Comparison of ENCODE assay signal across 8 mouse cellular contexts in the genomic region with DNA sequence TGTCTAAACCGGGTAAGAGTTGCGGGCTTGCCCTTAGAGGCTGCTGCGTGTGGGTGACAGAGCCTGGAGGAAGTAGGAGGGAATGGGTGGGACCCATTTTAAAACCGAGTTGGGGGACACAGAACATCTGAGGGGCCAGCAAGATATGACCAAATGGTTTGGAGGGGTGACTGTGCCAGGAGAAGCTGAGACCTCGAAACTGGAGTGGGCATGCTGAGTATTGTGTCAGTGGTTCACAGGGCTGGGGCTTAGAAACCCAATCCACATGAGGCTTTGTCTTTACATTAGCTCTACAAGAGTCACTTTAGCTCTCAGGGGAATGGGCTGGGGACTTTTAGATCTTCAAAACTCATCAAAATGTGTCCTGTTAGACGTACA. TPM values are rescaled to one million over a fixed set of nuclear protein-coding genes. Genes with fewer than 3 reads are reported as not detected.
DNase-seq lines count a peak whose midpoint lies in the region; ATAC-seq and TF ChIP-seq lines count a peak whose summit lies in the region.

No protein-coding gene starts in this region.

- no peak for TF ChIP-seq EP300 in lung, postnatal 0 days (IDR thresholded peaks at IDR 0.05)

- no peaks in the 10 kb centered on the region for H3K27me3 ChIP-seq in cerebellum, adult 2 months (ENCODE audit: control insufficient read depth, insufficient read depth, low read length)
- no peaks in the 10 kb centered on the region for H3K27me3 ChIP-seq in lung, postnatal 0 days (replicated peaks; ENCODE audit: insufficient read depth, low read length)
- peaks cover 3% of the 10 kb centered on the region; the same call in 1 of the 2 replicates for H3K27me3 ChIP-seq in limb, embryonic 12.5 days
- no peaks in the 10 kb centered on the region for H3K27me3 ChIP-seq in splenic B cell, adult 2 months (ENCODE audit: control insufficient read depth, insufficient read depth, low read length, poor library complexity, severe bottlenecking)

- TF ChIP-seq POLR2A in cerebellum, adult 2 months (IDR thresholded peaks at IDR 0.05; ENCODE audit: borderline replicate concordance, insufficient read depth, low read length), result no peak

- H3K4me3 ChIP-seq in cerebellum, adult 2 months (replicated peaks; ENCODE audit: insufficient read depth, low read depth, low read length), result peak overlapping the region; percentile 90
- peak overlapping the region; percentile 49 for H3K4me3 ChIP-seq in lung, postnatal 0 days (ENCODE audit: low read depth, low read length)
- peak overlapping the region; percentile 54 for H3K4me3 ChIP-seq in limb, embryonic 12.5 days (replicated peaks)

- no peak overlapping the region for H3K27ac ChIP-seq in cerebellum, adult 2 months (ENCODE audit: insufficient read depth, low read length)
- H3K27ac ChIP-seq in lung, postnatal 0 days (ENCODE audit: low read length), result no peak overlapping the region
- 0 out of 2 replicates have a peak overlapping the region, but pooled peaks have one; percentile 4 for H3K27ac ChIP-seq in limb, embryonic 12.5 days

- no peak for DNase-seq in cerebellum, adult 2 months
- DNase-seq in cerebellum, postnatal 25 days, result no peak
- no peak for DNase-seq in lung, postnatal 0 days (ENCODE audit: low spot score)
- no peak for DNase-seq in lung, postnatal 14 days
- DNase-seq in splenic B cell, adult 2 months (ENCODE audit: low read depth, low spot score), result peak; percentile 0
- DNase-seq in cerebellum, postnatal 36 days, result no peak
- DNase-seq in adrenal gland, postnatal 25 days, result no peak

- H3K4me1 ChIP-seq in cerebellum, adult 2 months (ENCODE audit: control insufficient read depth, insufficient read depth, low read length), result no peaks in the 10 kb centered on the region
- H3K4me1 ChIP-seq in lung, postnatal 0 days (ENCODE audit: insufficient read depth, low read depth, low read length), result no peaks in the 10 kb centered on the region
- peaks cover 3% of the 10 kb centered on the region; the same call in 1 of the 2 replicates for H3K4me1 ChIP-seq in limb, embryonic 12.5 days (replicated peaks)

- TF ChIP-seq CTCF in cerebellum, adult 2 months (IDR thresholded peaks at IDR 0.05; ENCODE audit: borderline replicate concordance, insufficient read depth, low read depth, low read length), result no peak
- TF ChIP-seq CTCF in lung, postnatal 0 days (IDR thresholded peaks at IDR 0.05), result no peak

- 5% methylated on average over 6 of the region's 6 CpGs for WGBS in cerebellum, adult 2 months
- 7% methylated on average over 6 of the region's 6 CpGs for WGBS in lung, postnatal 0 days
- WGBS in limb, embryonic 12.5 days, result 18% methylated on average over 6 of the region's 6 CpGs

- no peak; the same call in 1 of the 2 replicates for ATAC-seq in lung, postnatal 0 days
- ATAC-seq in limb, embryonic 12.5 days (ENCODE audit: insufficient number of reproducible peaks, insufficient read depth, low FRiP score, low TSS enrichment, low read depth), result no peak; the same call in 1 of the 2 replicates

- no peaks in the 10 kb centered on the region for H3K36me3 ChIP-seq in lung, postnatal 0 days (ENCODE audit: insufficient read depth, low read length)
- H3K36me3 ChIP-seq in limb, embryonic 12.5 days, result no peaks in the 10 kb centered on the region
- no peaks in the 10 kb centered on the region for H3K36me3 ChIP-seq in splenic B cell, adult 2 months (ENCODE audit: control insufficient read depth, insufficient read depth, low read length, poor library complexity, severe bottlenecking)

- H3K4me2 ChIP-seq in lung, postnatal 0 days (replicated peaks; ENCODE audit: low read depth, low read length), result peak overlapping the region; percentile 57
- peak overlapping the region; percentile 62 for H3K4me2 ChIP-seq in limb, embryonic 12.5 days

- H3K9ac ChIP-seq in lung, postnatal 0 days (replicated peaks; ENCODE audit: low read depth), result peak overlapping the region; percentile 26; the same call in 1 of the 2 replicates
- peak overlapping the region; percentile 50; the same call in 1 of the 2 replicates for H3K9ac ChIP-seq in limb, embryonic 12.5 days (replicated peaks)

- H3K9me3 ChIP-seq in lung, postnatal 0 days (ENCODE audit: low read length), result no peaks in the 10 kb centered on the region
- H3K9me3 ChIP-seq in limb, embryonic 12.5 days, result no peaks in the 10 kb centered on the region

RNA-seq across cellular contexts. Expression of a gene that starts 0.3 kb away (rescaled TPM):
- polyA plus RNA-seq in cerebellum, adult 2 months (2012; rRNA removed), result 30.7 and 32.6 TPM in 2 replicates
- polyA plus RNA-seq in lung, postnatal 0 days (2015; fragmentation: Nextera tagmentation; extraction: Ambion mirVana), result 16.4 and 18.2 TPM in 2 replicates
- polyA plus RNA-seq in limb, embryonic 12.5 days (2016; fragmentation: Nextera tagmentation; extraction: Ambion mirVana), result 22.5 and 24.3 TPM in 2 replicates
- 78.9 and 93.2 TPM in 2 replicates for total RNA-seq in adrenal gland, postnatal 25 days (2021)

RNA-seq across cellular contexts. Expression of a gene that starts 0.5 kb away (rescaled TPM):
- 35.8 and 37.5 TPM in 2 replicates for polyA plus RNA-seq in cerebellum, adult 2 months (2012; rRNA removed)
- 63.3 and 65.0 TPM in 2 replicates for polyA plus RNA-seq in lung, postnatal 0 days (2015; fragmentation: Nextera tagmentation; extraction: Ambion mirVana)
- 82.8 and 85.6 TPM in 2 replicates for polyA plus RNA-seq in limb, embryonic 12.5 days (2016; fragmentation: Nextera tagmentation; extraction: Ambion mirVana)
- total RNA-seq in adrenal gland, postnatal 25 days (2021), result 50.9 and 54.4 TPM in 2 replicates
